Mouse (Mus musculus): ENCODE data around the gene Usp7. TPM values are rescaled to one million over a fixed set of nuclear protein-coding genes. Genes with fewer than 3 reads are reported as not detected.
A peak's percentile ranks its signal among the peaks of the same experiment; 100 is the strongest.
"Not testable (repeated sequence)": the region's sequence is repeated elsewhere in the genome, so short reads cannot be mapped to it uniquely, and the experiment has no call there.

Usp7 gene
- polyA plus RNA-seq, 1 experiment from 2014 or later = 31.9 TPM

DNA sequence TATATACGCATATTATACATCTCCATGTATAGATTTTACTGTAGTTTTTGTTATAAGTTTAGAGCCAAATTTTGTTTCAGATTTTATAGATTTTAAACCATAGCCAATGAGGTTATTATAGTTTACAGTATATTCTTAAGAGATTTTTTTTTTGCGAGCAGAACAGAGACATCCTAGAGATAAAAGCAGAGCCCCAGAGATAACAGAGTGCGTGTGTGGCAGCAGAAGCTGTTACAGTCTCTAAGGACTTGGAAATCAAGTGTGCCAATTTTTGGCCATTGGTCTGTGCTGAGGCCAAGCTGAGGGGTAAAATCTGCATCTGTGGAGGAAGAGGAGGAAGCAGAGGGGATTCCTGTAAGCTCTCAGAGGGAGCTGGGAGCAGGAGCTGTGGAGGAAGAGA is 11.9 kb downstream of the Usp7 start:
- Histone ChIP-seq H3K4me3 (no peak overlapping the region), H3K36me3 (no peaks in the 10 kb centered on the region), H3K27ac (no peak overlapping the region), H3K27me3 (no peaks in the 10 kb centered on the region), H3K9ac (no peak overlapping the region), H3K4me1 (peaks cover 4% of the 10 kb centered on the region; the same call in 1 of the 2 replicates), H3K4me2 (replicated peaks) (no peak overlapping the region), H3K9me3 (no peaks in the 10 kb centered on the region)
- ATAC-seq (ENCODE audit: low FRiP score, low read depth) = no peak
- WGBS = 87% methylated on average over 3 of the region's 3 CpGs

- Histone ChIP-seq H3K27ac (no peak overlapping the region), H3K9me3 (no peaks in the 10 kb centered on the region), H3K4me1 (peaks cover 4% of the 10 kb centered on the region; the same call in 1 of the 2 replicates), H3K4me3 (no peak overlapping the region), H3K9ac (no peak overlapping the region), H3K36me3 (no peaks in the 10 kb centered on the region), H3K27me3 (no peaks in the 10 kb centered on the region), H3K4me2 (replicated peaks) (no peak overlapping the region)
- ATAC-seq (ENCODE audit: low FRiP score, low read depth) = no peak
These were observed 13.4 kb downstream of the Usp7 start for GRCm38 (mm10) chr16:8778697-8779096.

GRCm38 (mm10) chr16:8777202-8777601 is 14.9 kb downstream of the Usp7 start:
- ATAC-seq (ENCODE audit: low FRiP score, low read depth) = no peak
- Histone ChIP-seq H3K4me1 (peaks cover 4% of the 10 kb centered on the region; the same call in 1 of the 2 replicates), H3K36me3 (no peaks in the 10 kb centered on the region), H3K4me3 (no peak overlapping the region), H3K4me2 (replicated peaks) (no peak overlapping the region), H3K9me3 (no peaks in the 10 kb centered on the region), H3K27me3 (no peaks in the 10 kb centered on the region), H3K27ac (no peak overlapping the region), H3K9ac (no peak overlapping the region)
- 61% methylated on average over 2 of the region's 2 CpGs for WGBS

GRCm38 (mm10) chr16:8776634-8777033 is 15.5 kb downstream of the Usp7 start:
- no peak overlapping the region for H3K27ac ChIP-seq

DNA sequence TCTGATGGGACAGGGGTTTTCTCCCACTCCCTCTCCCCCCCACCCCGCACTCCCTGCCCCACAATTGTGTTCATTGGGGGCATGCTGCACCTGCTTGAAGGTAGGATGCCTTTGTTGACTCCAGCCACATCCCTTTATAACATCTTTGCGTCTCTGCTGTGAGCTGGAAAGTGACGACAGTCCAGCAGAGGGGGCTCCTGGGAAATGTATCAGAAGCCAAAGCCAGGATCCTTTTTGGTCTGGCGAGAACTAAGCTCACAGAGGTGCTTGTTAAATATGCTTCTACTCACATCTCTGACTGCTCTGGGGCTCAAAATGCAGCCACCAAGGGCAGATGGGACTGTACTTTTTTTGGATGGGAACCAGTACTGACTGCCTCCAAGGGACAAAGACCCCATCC is 21.0 kb downstream of the Usp7 start:
- Histone ChIP-seq H3K4me2 (replicated peaks) (no peak overlapping the region), H3K9ac (no peak overlapping the region), H3K36me3 (no peaks in the 10 kb centered on the region), H3K4me1 (no peaks in the 10 kb centered on the region), H3K4me3 (no peak overlapping the region), H3K27ac (no peak overlapping the region), H3K27me3 (0 out of 2 replicates have a peak, but pooled peaks cover 7% of the 10 kb centered on the region), H3K9me3 (no peaks in the 10 kb centered on the region)
- 38% methylated on average over 4 of the region's 4 CpGs for WGBS
- no peak for ATAC-seq (ENCODE audit: low FRiP score, low read depth)

More at GRCm38 (mm10) chr16:8776634-8777033, 15.5 kb downstream of the Usp7 start:
- Histone ChIP-seq H3K9me3 (no peaks in the 10 kb centered on the region), H3K27me3 (no peaks in the 10 kb centered on the region), H3K9ac (no peak overlapping the region), H3K36me3 (no peaks in the 10 kb centered on the region), H3K4me3 (no peak overlapping the region), H3K4me2 (replicated peaks) (no peak overlapping the region), H3K4me1 (peaks cover 4% of the 10 kb centered on the region; the same call in 1 of the 2 replicates)
- 86% methylated on average over 11 of the region's 11 CpGs for WGBS
- no peak for ATAC-seq (ENCODE audit: low FRiP score, low read depth)

GRCm38 (mm10) chr16:8770342-8770741 is 21.8 kb downstream of the Usp7 start:
- not testable (repeated sequence) for H3K9ac ChIP-seq; H3K9me3 ChIP-seq; H3K4me2 ChIP-seq (replicated peaks); H3K27ac ChIP-seq; H3K27me3 ChIP-seq; H3K36me3 ChIP-seq; ATAC-seq (ENCODE audit: low FRiP score, low read depth); H3K4me1 ChIP-seq; H3K4me3 ChIP-seq
- WGBS = 47% methylated on average over 8 of the region's 8 CpGs

- 58% methylated on average over 4 of the region's 4 CpGs for WGBS
- no peaks in the 10 kb centered on the region for H3K4me1 ChIP-seq
- H3K27ac ChIP-seq = no peak overlapping the region
- no peak overlapping the region for H3K9ac ChIP-seq
- no peak overlapping the region for H3K4me3 ChIP-seq
- no peak for ATAC-seq (ENCODE audit: low FRiP score, low read depth)
- no peak overlapping the region for H3K4me2 ChIP-seq (replicated peaks)
- H3K36me3 ChIP-seq = no peaks in the 10 kb centered on the region
- 0 out of 2 replicates have a peak, but pooled peaks cover 7% of the 10 kb centered on the region for H3K27me3 ChIP-seq
- no peaks in the 10 kb centered on the region for H3K9me3 ChIP-seq
These were observed 22.6 kb downstream of the Usp7 start for GRCm38 (mm10) chr16:8769466-8769865.

- peak; percentile 57; the same call in 1 of the 2 replicates for ATAC-seq (ENCODE audit: low FRiP score, low read depth)
- Histone ChIP-seq H3K9me3 (no peaks in the 10 kb centered on the region), H3K36me3 (no peaks in the 10 kb centered on the region), H3K4me3 (no peak overlapping the region), H3K4me1 (no peaks in the 10 kb centered on the region), H3K27me3 (0 out of 2 replicates have a peak, but pooled peaks cover 7% of the 10 kb centered on the region), H3K27ac (no peak overlapping the region), H3K9ac (no peak overlapping the region), H3K4me2 (replicated peaks) (no peak overlapping the region)
- 14% methylated on average over 10 of the region's 10 CpGs for WGBS
These were observed 23.0 kb downstream of the Usp7 start for GRCm38 (mm10) chr16:8769065-8769464.

- no peak for ATAC-seq (ENCODE audit: low FRiP score, low read depth)
These were observed 23.5 kb downstream of the Usp7 start for GRCm38 (mm10) chr16:8768588-8768987.

DNA sequence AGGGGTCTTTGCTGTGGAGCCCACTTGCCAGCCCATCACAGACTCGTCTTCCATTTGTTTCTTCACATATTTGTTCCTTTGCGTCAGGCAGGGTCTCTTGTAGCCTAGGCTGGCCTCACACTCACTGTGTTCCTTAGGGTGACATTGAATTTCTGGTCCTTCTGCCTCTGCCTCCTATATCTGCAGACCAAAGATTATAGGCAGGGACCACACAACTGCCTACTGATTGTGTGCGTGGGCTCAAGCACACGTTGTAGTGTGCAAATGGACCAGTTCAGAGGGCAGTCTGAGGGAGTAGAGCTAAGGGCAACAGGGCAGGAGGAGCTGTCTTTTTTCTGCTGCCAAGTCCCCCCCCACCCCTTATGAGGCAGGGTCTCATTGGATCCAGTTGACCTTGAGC is 24.0 kb downstream of the Usp7 start:
- H3K27ac ChIP-seq = no peak overlapping the region
- no peak for ATAC-seq (ENCODE audit: low FRiP score, low read depth)
- no peak overlapping the region for H3K4me3 ChIP-seq
- H3K9me3 ChIP-seq = no peaks in the 10 kb centered on the region
- 0 out of 2 replicates have a peak, but pooled peaks cover 7% of the 10 kb centered on the region for H3K27me3 ChIP-seq
- WGBS = 89% methylated on average over 4 of the region's 4 CpGs
- H3K9ac ChIP-seq = no peak overlapping the region
- H3K4me1 ChIP-seq = no peaks in the 10 kb centered on the region
- no peaks in the 10 kb centered on the region for H3K36me3 ChIP-seq
- H3K4me2 ChIP-seq (replicated peaks) = no peak overlapping the region

More at GRCm38 (mm10) chr16:8768588-8768987, 23.5 kb downstream of the Usp7 start:
- H3K36me3 ChIP-seq = no peaks in the 10 kb centered on the region
- H3K4me2 ChIP-seq (replicated peaks) = no peak overlapping the region
- H3K4me3 ChIP-seq = no peak overlapping the region
- 0 out of 2 replicates have a peak, but pooled peaks cover 7% of the 10 kb centered on the region for H3K27me3 ChIP-seq
- H3K4me1 ChIP-seq = no peaks in the 10 kb centered on the region
- no peak overlapping the region for H3K27ac ChIP-seq
- 67% methylated on average over 4 of the region's 4 CpGs for WGBS
- no peak overlapping the region for H3K9ac ChIP-seq
- no peaks in the 10 kb centered on the region for H3K9me3 ChIP-seq

- Histone ChIP-seq H3K9me3 (no peaks in the 10 kb centered on the region), H3K27me3 (0 out of 2 replicates have a peak, but pooled peaks cover 7% of the 10 kb centered on the region), H3K9ac (no peak overlapping the region), H3K4me3 (no peak overlapping the region), H3K27ac (no peak overlapping the region), H3K4me1 (no peaks in the 10 kb centered on the region), H3K4me2 (replicated peaks) (no peak overlapping the region), H3K36me3 (no peaks in the 10 kb centered on the region)
- 87% methylated on average over 11 of the region's 11 CpGs for WGBS
- no peak for ATAC-seq (ENCODE audit: low FRiP score, low read depth)
These were observed 24.7 kb downstream of the Usp7 start for GRCm38 (mm10) chr16:8767133-8768052.

GRCm38 (mm10) chr16:8766196-8766595 is 25.9 kb downstream of the Usp7 start:
- H3K4me1 ChIP-seq = no peaks in the 10 kb centered on the region
- 0 out of 2 replicates have a peak, but pooled peaks cover 7% of the 10 kb centered on the region for H3K27me3 ChIP-seq
- no peak overlapping the region for H3K4me3 ChIP-seq
- no peaks in the 10 kb centered on the region for H3K9me3 ChIP-seq
- H3K36me3 ChIP-seq = no peaks in the 10 kb centered on the region
- H3K9ac ChIP-seq = no peak overlapping the region
- no peak for ATAC-seq (ENCODE audit: low FRiP score, low read depth)
- no peak overlapping the region for H3K4me2 ChIP-seq (replicated peaks)
- whole genome bisulfite sequencing = 60% methylated on average over 9 of the region's 9 CpGs
- H3K27ac ChIP-seq = no peak overlapping the region

All from limb, embryonic 13.5 days (tissue).